Mouse (Mus musculus): ENCODE measurements around the gene Cass4.

Gene Cass4

DNA sequence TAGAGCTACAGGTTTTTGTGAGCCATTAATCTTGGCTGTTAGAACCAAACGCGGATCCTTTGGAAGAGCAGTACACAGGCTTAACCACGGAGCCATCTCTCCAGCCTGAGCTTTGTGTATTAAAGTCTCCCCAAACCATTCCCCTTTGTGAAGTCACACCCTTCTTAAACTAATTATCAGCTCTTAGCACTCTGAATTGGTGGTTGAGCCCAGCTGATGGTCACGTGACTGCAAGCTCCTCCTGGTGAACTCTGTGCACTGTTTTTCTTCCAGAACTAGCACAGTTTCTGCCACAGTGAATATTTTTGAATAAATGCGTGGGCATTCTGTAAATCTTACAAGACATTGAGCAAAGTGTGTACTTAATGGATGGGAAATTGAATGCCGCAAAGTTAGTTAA, 47.6 kb downstream of the Cass4 start:
- DNase-seq, result no peak

GRCm38 (mm10) chr2:172445617-172446016, 52.0 kb downstream of the Cass4 start:
- DNase-seq, result no peak

DNA sequence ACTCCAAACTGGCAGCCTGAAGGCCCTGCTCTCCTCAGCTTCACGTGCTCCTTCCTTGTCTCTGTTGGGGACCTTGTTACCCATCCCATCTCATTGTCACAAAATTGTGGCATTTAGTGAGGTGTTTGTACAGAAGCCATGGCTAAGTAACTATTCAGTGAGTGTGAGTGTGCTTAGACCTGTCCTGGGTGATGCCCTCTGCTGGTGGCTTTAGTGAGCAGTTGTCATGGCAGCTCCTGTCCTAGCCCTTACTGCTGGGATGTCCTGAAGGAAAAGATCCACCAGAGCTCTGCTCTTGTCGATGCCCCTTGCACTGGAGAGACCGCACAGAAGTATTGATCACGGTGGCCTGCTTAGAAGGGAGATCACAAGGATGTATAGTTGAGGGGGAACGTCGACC, 53.7 kb downstream of the Cass4 start:
- DNase-seq, result no peak

- no peak for DNase-seq
Observed at GRCm38 (mm10) chr2:172448329-172448728, 54.7 kb downstream of the Cass4 start.

GRCm38 (mm10) chr2:172450640-172451039, 57.0 kb downstream of the Cass4 start:
- no peak for DNase-seq

GRCm38 (mm10) chr2:172452031-172452430, 58.4 kb downstream of the Cass4 start:
- DNase-seq, result no peak

DNA sequence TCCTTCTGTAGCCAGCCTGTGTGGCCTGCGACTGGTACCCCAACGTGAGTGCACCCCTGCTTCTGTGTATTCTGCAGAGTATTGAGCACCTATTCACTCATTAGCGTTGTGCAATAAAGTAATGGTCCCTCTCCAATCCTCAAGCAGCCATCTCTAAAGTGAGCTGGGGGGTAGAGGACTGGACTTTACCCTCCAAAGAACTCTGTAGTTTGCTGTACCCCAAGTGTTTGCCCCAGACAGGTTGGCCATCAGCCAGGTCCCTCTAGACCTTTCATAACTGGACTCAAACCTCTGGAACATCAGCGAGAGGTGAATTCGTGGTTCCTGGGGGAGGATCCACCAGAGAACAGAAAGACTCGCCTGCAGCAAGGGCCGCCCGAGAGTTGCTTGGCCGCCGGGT, 58.9 kb downstream of the Cass4 start:
- DNase-seq, result no peak

- no peak for DNase-seq
Observed at GRCm38 (mm10) chr2:172458496-172458895, 64.9 kb downstream of the Cass4 start, which contains the start of gene Gcnt7. Gene Gcnt7, minus strand, starts transcription at chr2:172458596.

GRCm38 (mm10) chr2:172460647-172461046, 67.1 kb downstream of the Cass4 start:
- no peak for DNase-seq

DNA sequence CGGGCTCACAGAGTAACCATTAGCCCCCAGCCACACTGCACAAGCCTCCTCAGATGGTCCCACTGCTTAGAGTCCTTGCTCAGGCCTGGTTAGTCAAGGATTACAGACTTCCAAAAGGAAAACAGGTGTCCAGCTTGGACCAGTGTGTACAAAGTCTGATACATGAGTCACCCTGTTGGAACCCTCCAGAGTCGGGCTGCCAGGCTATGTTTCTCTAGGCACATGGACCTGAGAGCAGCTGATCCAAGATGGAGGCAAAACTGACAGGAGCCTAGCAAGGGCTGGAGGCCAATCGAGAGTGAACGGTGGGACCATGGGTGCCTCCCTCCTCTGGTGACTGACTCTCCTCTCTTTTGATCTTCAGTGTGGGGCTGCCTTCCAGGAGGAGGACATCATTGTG, 69.2 kb downstream of the Cass4 start:
- no peak for DNase-seq

DNA sequence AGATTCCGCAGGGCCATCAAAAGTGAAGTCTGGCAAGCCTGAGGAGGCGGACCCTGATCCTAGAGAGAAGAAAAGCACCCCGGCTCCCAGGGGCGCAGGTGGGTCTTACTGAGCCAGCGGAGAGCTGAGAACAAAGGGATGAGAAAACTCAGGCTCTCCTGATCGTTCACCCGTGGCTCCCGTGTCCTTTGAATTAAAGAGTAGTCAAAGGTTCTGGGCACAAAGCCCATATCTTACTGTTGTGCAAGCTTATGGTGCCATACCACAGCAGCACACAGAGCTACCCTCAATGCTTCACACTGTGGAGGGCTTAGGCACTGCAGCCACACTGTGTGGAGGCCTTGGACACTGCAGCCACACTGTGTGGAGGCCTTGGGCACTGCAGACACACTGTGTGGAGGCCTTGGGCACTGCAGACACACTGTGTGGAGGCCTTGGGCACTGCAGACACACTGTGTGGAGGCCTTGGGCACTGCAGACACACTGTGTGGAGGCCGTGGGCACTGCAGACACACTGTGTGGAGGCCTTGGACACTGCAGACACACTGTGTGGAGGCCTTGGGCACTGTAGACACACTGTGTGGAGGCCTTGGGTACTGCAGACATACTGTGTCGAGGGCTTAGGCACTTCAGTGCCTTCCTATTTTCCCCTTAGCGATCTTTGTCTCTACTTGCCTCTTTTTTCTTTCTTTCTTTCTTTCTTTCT, 73.0 kb downstream of the Cass4 start:
- no peak for DNase-seq

DNA sequence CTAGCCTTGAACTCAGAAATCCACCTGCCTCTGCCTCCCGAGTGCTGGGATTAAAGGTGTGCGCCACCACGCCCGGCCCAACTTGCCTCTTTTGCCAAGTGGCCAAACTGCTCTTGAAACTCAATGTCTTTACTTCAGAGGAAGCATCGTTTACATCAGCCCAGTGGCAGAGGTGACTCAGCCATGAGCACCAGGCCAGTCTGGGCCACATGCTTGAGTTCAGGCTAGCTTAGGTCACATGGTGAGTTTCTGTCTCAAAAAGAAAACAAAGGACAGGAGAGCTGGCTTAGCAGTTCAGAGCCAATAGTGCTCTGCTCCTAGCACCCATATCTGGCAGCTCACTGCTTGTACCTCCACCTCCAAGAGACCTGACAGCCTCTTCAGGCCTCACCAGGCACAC, 73.6 kb downstream of the Cass4 start:
- DNase-seq, result no peak

DNA sequence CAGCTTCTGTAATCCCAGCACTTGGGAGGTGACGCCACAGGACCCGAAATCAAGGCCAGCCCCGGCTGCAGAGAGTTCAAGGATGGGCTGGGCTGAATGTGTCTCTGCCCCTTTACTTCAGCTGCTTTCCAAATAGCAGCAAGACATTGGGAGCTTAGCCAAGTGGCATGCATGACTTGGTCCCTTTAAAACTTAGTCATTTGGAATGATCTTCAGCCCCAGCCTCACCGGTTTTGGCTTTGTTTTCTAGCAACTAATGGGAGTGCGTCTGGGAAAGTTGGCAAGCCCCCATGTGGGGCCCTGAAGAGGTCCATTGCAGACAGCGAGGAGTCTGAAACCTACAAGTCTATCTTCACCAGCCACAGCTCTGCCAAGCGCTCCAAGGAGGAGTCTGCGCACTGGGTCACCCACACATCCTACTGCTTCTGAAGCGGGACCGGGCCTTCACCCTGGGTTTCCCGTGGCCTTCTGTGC, 74.8 kb downstream of the Cass4 start:
- DNase-seq, result peak in 1 of 2 experiments; percentile 9

GRCm38 (mm10) chr2:172472318-172472717, 78.7 kb downstream of the Cass4 start, which contains the start of gene Fam209:
Gene Fam209, plus strand, starts transcription at chr2:172472520.
- DNase-seq, result no peak

DNA sequence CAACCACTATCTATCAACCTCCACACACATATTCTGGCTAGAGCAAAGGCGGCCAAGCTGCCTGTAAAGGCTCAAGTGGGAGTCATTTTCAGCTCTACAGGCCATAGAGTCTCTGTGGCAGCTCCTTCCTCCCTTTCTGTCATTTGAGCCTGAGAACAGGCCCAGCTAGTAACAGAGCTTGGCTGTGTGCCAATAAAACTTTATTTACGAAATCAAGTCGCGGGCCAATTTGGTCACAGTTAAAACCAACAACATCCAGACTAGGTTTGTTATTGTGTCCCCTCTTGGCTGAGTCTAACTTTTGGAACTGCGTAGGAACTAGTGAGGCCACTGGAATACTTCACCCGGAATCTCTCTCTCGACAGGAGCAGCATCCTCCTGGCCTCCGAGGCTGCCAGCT, 80.0 kb downstream of the Cass4 start:
- no peak for DNase-seq

DNA sequence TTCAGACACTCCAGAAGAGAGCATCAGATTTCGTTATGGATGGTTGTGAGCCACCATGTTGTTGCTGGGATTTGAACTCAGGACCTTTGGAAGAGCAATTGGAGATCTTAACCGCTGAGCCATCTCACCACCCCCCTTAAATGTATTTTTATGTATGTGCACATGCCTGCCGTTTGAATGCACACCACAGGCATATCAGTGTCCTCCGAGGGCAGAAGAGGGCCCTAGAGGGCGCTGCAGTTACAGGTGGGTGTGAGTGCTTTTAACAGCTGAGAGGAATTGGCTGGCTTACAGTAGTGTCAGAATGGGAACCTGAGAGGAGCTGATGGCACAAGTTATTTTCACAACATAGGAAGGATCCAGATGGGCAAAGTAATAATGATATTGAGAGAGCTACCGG, 81.4 kb downstream of the Cass4 start:
- no peak for DNase-seq

DNA sequence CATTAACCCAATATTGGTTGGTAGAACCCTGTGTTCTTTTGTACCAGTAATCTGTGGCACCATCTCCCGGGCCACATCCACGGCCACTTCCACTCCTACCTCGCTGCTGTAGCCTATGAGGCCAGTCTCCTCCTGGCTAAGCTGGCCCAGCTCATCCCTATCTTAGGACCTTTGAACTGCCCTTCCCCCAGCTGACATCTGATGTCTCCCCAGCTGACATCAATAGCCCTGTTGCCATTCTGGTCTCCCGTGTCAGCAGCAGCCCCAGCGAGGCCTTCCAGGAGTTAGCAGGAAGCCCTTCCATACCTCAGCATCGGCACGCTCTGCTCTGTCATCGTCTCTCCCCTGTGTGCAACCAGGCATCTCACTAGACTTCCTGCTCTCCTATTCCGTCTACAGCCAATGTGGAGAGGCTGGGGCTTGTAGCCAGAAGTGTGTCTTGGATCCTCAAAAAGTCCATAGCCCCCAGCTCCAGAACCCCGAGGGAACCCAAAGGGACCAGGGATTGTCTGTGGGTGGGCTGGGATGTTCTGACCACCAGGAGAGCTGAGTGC, 83.2 kb downstream of the Cass4 start:
- DNase-seq, result no peak

DNA sequence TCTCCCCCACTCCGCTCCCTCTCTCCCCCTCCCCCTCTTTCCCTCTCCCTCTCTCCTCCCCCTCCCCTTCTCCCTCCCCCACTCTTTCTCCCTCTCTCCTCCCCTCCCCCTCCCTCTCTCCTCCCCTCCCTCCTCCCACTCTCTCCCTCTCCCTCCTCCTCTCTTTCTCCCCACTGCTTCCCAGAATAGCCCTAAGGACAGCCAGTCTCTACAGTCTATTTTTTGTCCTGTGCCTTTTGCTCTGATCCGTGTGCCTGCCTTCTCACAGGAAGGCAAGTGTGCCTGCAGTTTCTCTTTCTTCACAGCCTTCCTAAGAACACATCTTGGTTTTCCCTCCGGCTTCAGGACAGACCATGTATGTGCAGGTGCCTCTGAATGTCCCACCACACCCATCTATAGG, 83.8 kb downstream of the Cass4 start:
- DNase-seq, result no peak

DNA sequence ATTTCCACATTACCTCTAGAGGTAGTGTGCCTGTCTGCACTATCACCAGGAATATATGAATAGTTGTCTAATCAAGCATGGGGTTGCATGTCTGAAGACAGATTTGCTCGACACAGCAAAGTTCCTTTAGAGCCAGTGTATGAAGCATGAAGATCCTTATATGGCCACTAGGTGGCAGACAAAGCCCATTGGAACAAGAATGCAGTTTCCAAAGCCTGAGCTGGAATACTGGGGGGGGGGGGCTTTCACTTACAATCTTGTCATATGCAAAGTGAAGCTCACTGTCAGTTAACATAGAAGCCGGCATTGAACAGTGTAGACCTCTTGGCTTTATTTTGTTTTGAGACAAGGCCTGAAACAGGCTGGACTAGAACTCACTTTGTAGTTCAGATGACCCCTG, 84.3 kb downstream of the Cass4 start:
- DNase-seq, result peak in 1 of 2 experiments; percentile 40

DNA sequence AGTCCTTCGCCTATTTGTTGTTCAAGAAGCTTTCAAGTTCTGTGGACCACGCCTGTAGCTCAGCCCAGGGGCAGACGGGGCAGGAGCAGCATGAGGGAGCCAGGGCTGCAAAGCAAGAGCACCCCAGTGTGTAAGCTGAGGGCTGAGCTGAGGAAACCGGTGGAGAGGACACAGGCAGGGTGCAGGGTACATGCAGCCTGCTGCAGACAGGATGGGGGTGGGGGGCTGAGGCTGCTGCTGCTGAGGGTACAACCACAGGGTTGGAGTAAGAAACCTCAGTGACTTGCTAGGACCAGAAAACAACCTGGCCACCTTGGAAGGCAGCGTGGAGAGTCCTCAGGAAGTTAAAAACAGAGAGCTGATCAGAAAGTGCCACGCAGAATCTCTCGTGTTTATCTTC, 86.7 kb downstream of the Cass4 start:
- DNase-seq, result no peak

DNA sequence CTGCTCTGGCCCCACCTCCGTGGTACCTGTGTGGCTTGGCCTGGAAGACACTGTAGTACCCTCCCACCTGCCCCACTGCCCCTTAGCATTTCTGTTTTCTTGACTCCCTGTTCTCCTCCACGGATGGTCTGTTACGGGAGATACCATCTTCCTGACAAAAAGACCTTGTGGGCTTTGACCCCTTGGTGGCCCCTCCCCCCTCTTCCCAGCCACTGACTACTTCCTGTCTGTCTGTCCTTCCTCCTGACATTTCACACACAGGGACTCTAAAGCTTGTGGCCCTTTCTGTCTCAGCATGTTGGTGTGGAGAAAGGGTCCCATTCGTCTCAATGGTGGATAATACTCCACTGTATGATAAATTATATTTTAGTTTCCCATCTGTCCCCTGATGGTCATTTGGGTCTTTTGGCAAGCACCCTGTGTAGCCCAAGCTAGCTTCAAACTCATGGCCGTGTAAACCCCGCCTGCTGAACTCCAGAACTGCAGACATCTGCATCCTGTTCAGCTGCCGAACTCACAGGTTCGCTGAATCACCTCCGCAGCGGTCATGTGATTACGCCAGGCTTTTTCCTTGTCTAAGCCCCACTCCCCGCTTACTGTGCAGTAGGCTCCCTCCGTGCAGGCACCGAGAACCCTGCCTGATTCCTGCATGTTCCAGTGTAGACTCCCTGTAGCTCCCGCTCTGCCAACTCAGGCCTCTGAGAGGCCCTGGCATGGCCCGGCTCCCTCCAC, 88.2 kb downstream of the Cass4 start:
- no peak for DNase-seq
